Mouse (Mus musculus) spleen, adult 2 months (tissue): ENCODE measurements around the gene Esyt2. TPM values are rescaled to one million over a fixed set of nuclear protein-coding genes. Genes with fewer than 3 reads are reported as not detected.

Experiments
- DNase-seq, 2 experiments: peaks; one replicate each; pipeline versions ENCODE4 v3.0.0 to v3.0.0-alpha.2; 2012 to 2021; ENCODE audit warnings: low spot score in 2 of 2, low read depth in 1 of 2
- H3K27ac ChIP-seq: fragments of 200-500 bp; 2 replicates; pipeline ENCODE4 v1.5.1; 2012; ENCODE audit warnings: low read length, inconsistent platforms; ENCODE audit not compliant: insufficient read depth
- H3K27me3 ChIP-seq: fragments of 200-500 bp; 2 replicates; pipeline ENCODE4 v1.6.1; 2012; ENCODE audit warnings: mild to moderate bottlenecking, moderate library complexity, low read length, inconsistent platforms; ENCODE audit not compliant: control insufficient read depth, insufficient read depth
- H3K36me3 ChIP-seq: fragments of 200-500 bp; 2 replicates; pipeline ENCODE4 v1.6.1; 2012; ENCODE audit warnings: mild to moderate bottlenecking, low read length, inconsistent platforms; ENCODE audit not compliant: control insufficient read depth, insufficient read depth
- H3K4me1 ChIP-seq: fragments of 200-500 bp; 2 replicates; pipeline ENCODE4 v1.6.1; 2011; ENCODE audit warnings: inconsistent platforms; ENCODE audit not compliant: control insufficient read depth, insufficient read depth, insufficient read length
- H3K4me3 ChIP-seq: fragments of 200-500 bp; 2 replicates; pipeline ENCODE4 v1.5.1; 2011; ENCODE audit warnings: mild to moderate bottlenecking, inconsistent platforms; ENCODE audit not compliant: insufficient read depth, insufficient read length; ENCODE audit errors: extremely low read depth
- CTCF ChIP-seq: fragments of 200-500 bp; IDR thresholded peaks from 2 replicates; pipeline ENCODE4 v1.5.1; 2011; ENCODE audit warnings: mild to moderate bottlenecking, inconsistent platforms; ENCODE audit not compliant: insufficient read depth, insufficient read length, insufficient replicate concordance; ENCODE audit errors: extremely low read depth
- POLR2A ChIP-seq: fragments of 200-500 bp; IDR thresholded peaks from 2 replicates; pipeline ENCODE4 v1.6.1; 2011; ENCODE audit warnings: low read depth, low read length, inconsistent platforms
- WGBS: fragments of 180-500 bp; shearing (Covaris S2); methylation state at CpG from one replicate; pipeline ENCODE4 v1.1.7; 2018; 5-methylcytosine and 5-hydroxymethylcytosine counted together
- polyA plus RNA-seq: library from polyadenylated mRNA; depleted of rRNA; stranded (reverse); fragments of >200 nt; gene quantifications from 2 replicates; pipeline ENCODE4 v1.2.3, GENCODE M21; 2012

Esyt2 gene
- polyA plus RNA-seq, 1 experiment: 7.6 TPM

DNA sequence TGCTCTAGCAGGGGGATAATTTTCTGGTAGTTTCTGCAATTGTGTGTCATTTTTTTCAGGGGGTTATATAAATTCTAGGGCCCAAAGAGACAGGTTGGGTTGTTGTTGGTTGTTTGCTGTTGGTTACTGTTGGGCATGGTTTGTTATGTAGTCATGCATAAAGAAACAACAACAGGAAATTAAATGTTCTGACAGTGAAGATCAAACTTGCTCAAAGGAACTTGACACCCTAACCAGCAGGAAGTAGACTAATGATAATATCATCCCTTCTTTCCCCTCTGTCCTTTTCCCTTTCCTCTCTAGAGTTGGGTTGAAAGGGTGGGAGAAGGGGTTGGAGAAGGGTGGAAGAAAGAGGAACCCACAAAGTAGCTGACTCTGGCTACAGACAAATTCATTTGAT, 103.0 kb downstream of the Esyt2 start:
- Histone ChIP-seq H3K27me3 (no peaks in the 10 kb centered on the region), H3K27ac (no peak overlapping the region), H3K4me1 (no peaks in the 10 kb centered on the region), H3K4me3 (no peak overlapping the region), H3K36me3 (no peaks in the 10 kb centered on the region; the same call in 1 of the 2 replicates)
- no peak for DNase-seq
- TF ChIP-seq CTCF (no peak), POLR2A (no peak)

DNA sequence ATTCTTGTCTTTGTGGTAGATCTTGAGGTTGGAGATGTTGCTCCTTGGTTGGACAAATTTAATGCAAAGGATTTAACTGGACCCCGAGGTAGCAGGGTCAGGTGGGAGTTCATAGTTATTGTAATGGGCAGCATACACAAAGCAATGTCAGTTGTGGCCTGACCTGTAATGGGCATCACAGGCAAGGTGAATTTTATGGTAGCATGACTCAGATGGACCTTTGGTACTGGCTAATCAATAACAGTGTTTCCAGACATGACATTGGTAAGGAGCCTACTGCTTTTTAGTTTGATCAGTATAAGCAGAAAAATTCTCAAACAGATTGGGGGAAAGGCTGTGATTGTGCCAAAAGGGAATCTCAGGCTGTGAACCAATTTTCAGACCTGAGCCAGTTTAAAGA, 105.8 kb downstream of the Esyt2 start:
- no peaks in the 10 kb centered on the region for H3K27me3 ChIP-seq
- H3K4me3 ChIP-seq: no peak overlapping the region
- no peaks in the 10 kb centered on the region for H3K36me3 ChIP-seq
- H3K27ac ChIP-seq: no peak overlapping the region
- no peak for DNase-seq
- 89% methylated on average over 1 of the region's 1 CpGs for WGBS
- no peaks in the 10 kb centered on the region for H3K4me1 ChIP-seq
- TF ChIP-seq POLR2A (no peak), CTCF (no peak)

DNA sequence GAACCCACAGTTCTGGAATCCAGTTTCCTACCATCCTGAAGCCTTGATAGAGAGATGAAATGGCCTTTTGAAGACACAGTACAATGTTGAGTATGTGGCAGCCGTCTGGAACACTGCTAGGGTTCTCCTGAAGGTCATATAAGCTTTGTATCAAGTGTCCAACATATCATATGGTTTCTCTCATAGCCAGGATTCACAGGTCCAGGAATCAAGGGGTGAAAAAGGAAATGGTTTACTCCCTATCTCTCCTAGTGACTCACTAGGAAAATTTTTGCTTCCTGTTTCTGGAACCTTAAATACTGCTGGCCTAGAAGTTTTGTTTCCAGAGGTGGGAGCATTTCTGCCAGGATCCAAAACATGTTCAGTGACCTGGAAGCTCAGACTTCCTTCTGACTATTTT, 108.9 kb downstream of the Esyt2 start:
- H3K4me3 ChIP-seq: no peak overlapping the region
- no peak for DNase-seq
- TF ChIP-seq CTCF (no peak), POLR2A (no peak)
- WGBS: 59% methylated on average over 1 of the region's 1 CpGs
- H3K27me3 ChIP-seq: no peaks in the 10 kb centered on the region
- no peak overlapping the region for H3K27ac ChIP-seq
- no peaks in the 10 kb centered on the region for H3K36me3 ChIP-seq
- H3K4me1 ChIP-seq: no peaks in the 10 kb centered on the region

DNA sequence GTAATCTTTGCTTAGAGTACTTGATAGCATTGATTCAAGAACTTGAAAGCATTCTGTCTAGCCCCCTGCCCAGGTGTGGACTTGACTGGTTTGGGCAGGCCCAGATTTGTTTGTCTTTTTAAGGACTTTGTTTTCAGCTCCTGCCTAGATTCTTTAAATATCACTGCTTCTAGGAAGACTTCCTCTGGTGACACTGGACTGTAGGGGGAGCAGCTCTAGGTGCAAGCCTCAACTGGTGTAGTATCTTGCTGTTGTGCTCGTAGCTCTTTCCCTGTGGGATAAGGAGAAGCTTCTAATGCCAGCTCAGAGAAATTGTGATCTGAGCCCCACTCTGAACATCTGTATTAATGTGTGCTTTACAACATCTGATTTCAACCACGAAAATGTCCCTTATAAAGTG, 113.3 kb downstream of the Esyt2 start:
- 83% methylated on average over 2 of the region's 2 CpGs for WGBS
- no peaks in the 10 kb centered on the region for H3K36me3 ChIP-seq
- no peak for DNase-seq
- H3K27ac ChIP-seq: no peak overlapping the region
- no peak overlapping the region for H3K4me3 ChIP-seq
- no peaks in the 10 kb centered on the region for H3K4me1 ChIP-seq
- H3K27me3 ChIP-seq: no peaks in the 10 kb centered on the region
- TF ChIP-seq CTCF (no peak), POLR2A (no peak)

DNA sequence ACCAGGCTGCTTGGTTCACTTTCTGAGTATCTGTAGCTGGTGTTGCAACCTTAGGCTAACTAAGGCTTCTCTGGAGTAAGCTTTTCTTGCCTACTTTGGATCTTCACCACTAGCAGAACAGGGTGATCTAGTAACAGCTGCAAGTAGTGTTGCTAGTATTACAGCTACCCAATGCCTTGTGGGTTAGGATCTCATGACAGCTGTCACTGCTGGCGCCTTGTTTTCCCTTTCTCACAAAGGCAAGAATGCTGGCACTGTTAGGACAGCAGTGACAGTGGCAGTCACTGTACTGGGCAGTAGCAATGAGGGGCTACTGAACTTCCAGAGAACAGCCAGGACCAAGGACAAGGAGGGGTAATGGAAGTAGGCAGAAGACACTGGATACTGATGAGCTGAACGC, 114.3 kb downstream of the Esyt2 start:
- TF ChIP-seq POLR2A (no peak), CTCF (no peak)

DNA sequence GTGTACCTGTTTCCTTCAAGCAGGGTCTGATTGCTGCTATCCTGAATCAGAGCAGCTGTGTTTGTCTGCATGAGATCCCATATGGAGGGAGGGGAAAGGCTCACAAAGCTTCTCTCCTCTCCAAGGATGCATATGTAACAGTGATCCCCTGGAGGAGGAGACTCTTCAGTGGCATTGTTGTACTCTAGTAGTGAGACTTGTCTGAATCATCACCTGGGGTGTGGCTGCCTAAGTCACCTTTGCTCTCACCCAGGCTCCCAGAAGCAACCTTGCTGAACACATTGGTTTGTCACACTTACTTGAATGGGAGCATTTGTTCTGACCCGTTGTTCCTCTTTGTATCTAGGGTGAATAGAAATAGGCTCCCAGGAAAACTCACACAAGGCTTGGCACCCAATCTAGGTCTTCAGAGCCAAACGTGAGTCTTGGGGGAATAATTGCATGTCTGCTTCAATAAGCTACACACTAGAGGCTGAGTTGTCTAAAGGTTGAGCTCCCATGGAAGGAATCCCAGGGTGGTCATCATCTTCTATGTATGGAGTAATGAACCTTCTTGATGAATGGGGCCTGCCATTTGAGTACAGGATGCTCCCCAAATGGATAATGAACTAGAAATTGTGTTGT, 115.2 kb downstream of the Esyt2 start:
- 87% methylated on average over 2 of the region's 2 CpGs for WGBS
- DNase-seq: no peak
- TF ChIP-seq POLR2A (no peak), CTCF (no peak)
- Histone ChIP-seq H3K4me1 (no peaks in the 10 kb centered on the region), H3K27me3 (no peaks in the 10 kb centered on the region), H3K27ac (no peak overlapping the region), H3K36me3 (no peaks in the 10 kb centered on the region), H3K4me3 (no peak overlapping the region)

More for the DNA sequence above, 114.3 kb downstream of the Esyt2 start:
- H3K27me3 ChIP-seq: no peaks in the 10 kb centered on the region
- no peak overlapping the region for H3K4me3 ChIP-seq
- no peak for DNase-seq
- H3K4me1 ChIP-seq: no peaks in the 10 kb centered on the region
- H3K36me3 ChIP-seq: no peaks in the 10 kb centered on the region
- no peak overlapping the region for H3K27ac ChIP-seq
- whole genome bisulfite sequencing: 95% methylated on average over 2 of the region's 2 CpGs

DNA sequence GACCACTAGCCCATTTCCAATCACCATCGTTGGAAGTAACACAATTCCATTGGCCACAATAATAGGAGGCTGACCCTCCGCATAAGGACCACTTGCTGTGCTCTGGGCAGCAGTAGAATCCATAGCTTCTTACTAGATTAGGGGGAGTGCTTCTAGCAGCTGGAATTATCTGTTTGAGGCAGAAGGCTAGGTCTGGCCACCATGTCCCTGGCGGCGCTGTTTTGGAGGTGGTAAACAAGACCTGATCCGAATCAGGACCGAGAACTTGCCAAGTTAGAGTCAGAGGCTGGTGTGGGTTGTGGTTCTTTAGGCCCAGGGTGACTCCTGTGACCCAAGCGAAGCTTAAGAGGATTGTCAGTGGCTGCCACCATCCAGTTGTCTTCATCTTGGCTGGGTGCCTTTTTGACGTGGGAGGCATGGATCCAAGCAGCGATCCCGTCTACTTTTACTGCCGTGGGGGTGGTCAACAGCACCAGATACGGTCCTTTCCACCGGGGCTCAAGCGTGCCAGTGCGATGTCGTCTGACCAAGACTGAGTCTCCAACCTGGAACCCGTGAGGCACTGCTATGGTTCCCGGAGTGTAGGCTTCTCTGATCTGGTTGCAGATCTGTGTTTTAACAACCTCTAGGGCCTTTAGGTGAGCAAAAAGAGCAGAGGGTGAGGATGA, 123.2 kb downstream of the Esyt2 start:
- no peaks in the 10 kb centered on the region for H3K36me3 ChIP-seq
- TF ChIP-seq CTCF: no peak
- TF ChIP-seq POLR2A: no peak
- H3K27ac ChIP-seq: no peak overlapping the region
- H3K4me3 ChIP-seq: no peak overlapping the region
- 94% methylated on average over 18 of the region's 18 CpGs for WGBS
- H3K4me1 ChIP-seq: peaks cover 4% of the 10 kb centered on the region; the same call in 1 of the 2 replicates
- H3K27me3 ChIP-seq: no peaks in the 10 kb centered on the region
- DNase-seq: no peak
